ENCODE assay signal across 22 mouse cellular contexts in the genomic region with DNA sequence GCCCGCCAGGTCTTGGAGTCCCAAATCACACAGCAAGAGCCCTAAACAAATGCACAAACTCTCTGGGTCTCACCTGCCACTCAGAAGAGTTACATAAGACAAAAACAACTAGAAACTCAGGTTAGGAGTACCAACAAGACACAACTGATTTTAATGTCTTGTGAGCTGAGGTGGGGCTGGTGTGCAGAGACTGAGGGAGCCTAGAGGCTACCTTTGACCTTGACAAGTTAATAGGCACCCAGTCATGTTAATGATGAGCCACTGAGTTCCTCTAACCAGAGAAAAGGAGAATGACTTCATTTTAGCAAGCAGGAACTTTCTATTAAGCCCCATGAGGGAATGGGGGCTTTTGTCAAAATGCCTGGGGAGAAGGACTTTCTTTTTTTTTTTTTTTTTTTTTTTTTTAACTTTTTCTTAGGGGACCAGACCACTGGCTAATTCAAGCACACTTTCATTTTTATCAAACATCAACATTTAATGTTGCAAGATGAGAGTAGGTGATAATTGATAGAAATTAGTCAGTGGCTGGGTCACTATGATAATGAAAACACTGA.
DNase-seq lines count a peak whose midpoint lies in the region; ATAC-seq and TF ChIP-seq lines count a peak whose summit lies in the region.
"Had no signal": no experiment of that assay in that cellular context is flagged by ENCODE, and none has a peak within 500 bp of the region (broad histone marks: within the 10 kb centered on the region; RNA-seq: fewer than 3 reads in every experiment).

No protein-coding gene starts in this region.

- H3K27ac ChIP-seq in limb, embryonic 13.5 days: no peak overlapping the region
- no peak overlapping the region for H3K27ac ChIP-seq in limb, embryonic 10.5 days
- H3K27ac ChIP-seq in kidney, postnatal 0 days: peak overlapping the region; percentile 47; the same call in 1 of the 2 replicates
- H3K27ac ChIP-seq: embryonic facial prominence, embryonic 13.5 days; hindbrain, embryonic 12.5 days; liver, embryonic 12.5 days; midbrain, embryonic 12.5 days; stomach, embryonic 15.5 days had no signal

- no peak overlapping the region for H3K4me3 ChIP-seq in limb, embryonic 13.5 days
- H3K4me3 ChIP-seq in limb, embryonic 10.5 days: no peak overlapping the region
- H3K4me3 ChIP-seq in kidney, postnatal 0 days (replicated peaks; ENCODE audit: low read depth, low read length): no peak overlapping the region
- H3K4me3 ChIP-seq: embryonic facial prominence, embryonic 13.5 days; erythroblast, embryonic 14.5 days; forebrain, embryonic 12.5 days; hindbrain, embryonic 12.5 days; liver, embryonic 12.5 days; midbrain, embryonic 12.5 days; stomach, embryonic 15.5 days had no signal

- TF ChIP-seq CTCF in kidney, postnatal 0 days (IDR thresholded peaks at IDR 0.05; ENCODE audit: low read depth): no peak

- no peak for ATAC-seq in limb, embryonic 13.5 days (ENCODE audit: low FRiP score, low read depth)
- peak; percentile 66; the same call in 1 of the 2 replicates for ATAC-seq in kidney, postnatal 0 days (replicated peaks; ENCODE audit: low FRiP score, low read depth)
- no peak for ATAC-seq in granulocyte monocyte progenitor cell, adult 5-6 weeks (replicated peaks; ENCODE audit: poor library complexity, severe bottlenecking)
- ATAC-seq: liver, embryonic 12.5 days had no signal

- DNase-seq in limb, embryonic 10.5 days (ENCODE audit: low spot score): no peak
- DNase-seq in ZHBTc4 (ENCODE audit: low read depth, low spot score): peak; percentile 86
- DNase-seq in kidney, postnatal 0 days (ENCODE audit: low spot score): no peak
- no peak for DNase-seq in urinary bladder, postnatal 10 days (ENCODE audit: low spot score)
- no peak for DNase-seq in thymus, postnatal 14 days
- DNase-seq: adrenal gland, postnatal 10 days; B cell, adult 2 months; cerebellum, adult 18-20 months; cerebellum, postnatal 25 days; embryo, embryonic 11 days; gastrocnemius, postnatal 36 days; lung, adult 18-20 months; lung, postnatal 10 days had no signal

- H3K9me3 ChIP-seq in limb, embryonic 13.5 days: no peaks in the 10 kb centered on the region
- no peaks in the 10 kb centered on the region for H3K9me3 ChIP-seq in limb, embryonic 10.5 days (replicated peaks)
- H3K9me3 ChIP-seq in kidney, postnatal 0 days (replicated peaks; ENCODE audit: low read length): no peaks in the 10 kb centered on the region
- H3K9me3 ChIP-seq: embryonic facial prominence, embryonic 13.5 days; forebrain, embryonic 12.5 days; hindbrain, embryonic 12.5 days; liver, embryonic 12.5 days; midbrain, embryonic 12.5 days; stomach, embryonic 15.5 days had no signal

- H3K4me2 ChIP-seq in limb, embryonic 13.5 days (replicated peaks): peak overlapping the region; percentile 17; the same call in 1 of the 2 replicates
- no peak overlapping the region for H3K4me2 ChIP-seq in kidney, postnatal 0 days (ENCODE audit: low read length)
- H3K4me2 ChIP-seq: embryonic facial prominence, embryonic 13.5 days; forebrain, embryonic 12.5 days; hindbrain, embryonic 12.5 days; liver, embryonic 12.5 days; midbrain, embryonic 12.5 days; stomach, embryonic 15.5 days had no signal

- H3K4me1 ChIP-seq in limb, embryonic 13.5 days: peaks cover 46% of the 10 kb centered on the region
- peaks cover 15% of the 10 kb centered on the region for H3K4me1 ChIP-seq in limb, embryonic 10.5 days
- peaks cover 9% of the 10 kb centered on the region for H3K4me1 ChIP-seq in kidney, postnatal 0 days (replicated peaks; ENCODE audit: insufficient read depth, low read length)
- H3K4me1 ChIP-seq: liver, embryonic 12.5 days had no signal

- H3K27me3 ChIP-seq in limb, embryonic 13.5 days: no peaks in the 10 kb centered on the region
- H3K27me3 ChIP-seq in limb, embryonic 10.5 days (ENCODE audit: low read depth, poor library complexity, severe bottlenecking): no peaks in the 10 kb centered on the region
- H3K27me3 ChIP-seq in kidney, postnatal 0 days (ENCODE audit: insufficient read depth, low read length): no peaks in the 10 kb centered on the region
- H3K27me3 ChIP-seq: embryonic facial prominence, embryonic 13.5 days; forebrain, embryonic 12.5 days; hindbrain, embryonic 12.5 days; liver, embryonic 12.5 days; stomach, embryonic 15.5 days had no signal

- H3K36me3 ChIP-seq in limb, embryonic 13.5 days: peaks cover 26% of the 10 kb centered on the region
- peaks cover 32% of the 10 kb centered on the region for H3K36me3 ChIP-seq in limb, embryonic 10.5 days
- no peaks in the 10 kb centered on the region for H3K36me3 ChIP-seq in kidney, postnatal 0 days (ENCODE audit: insufficient read depth, low read length)
- H3K36me3 ChIP-seq: liver, embryonic 12.5 days; stomach, embryonic 15.5 days had no signal

- 53% methylated on average over 1 of the region's 1 CpGs for WGBS in limb, embryonic 13.5 days
- 84% methylated on average over 1 of the region's 1 CpGs for WGBS in limb, embryonic 10.5 days
- 43% methylated on average over 1 of the region's 1 CpGs for WGBS in kidney, postnatal 0 days

- H3K9ac ChIP-seq in limb, embryonic 13.5 days: no peak overlapping the region
- no peak overlapping the region for H3K9ac ChIP-seq in kidney, postnatal 0 days (ENCODE audit: low read depth, low read length)
- H3K9ac ChIP-seq: embryonic facial prominence, embryonic 13.5 days; forebrain, embryonic 12.5 days; hindbrain, embryonic 12.5 days; liver, embryonic 12.5 days; midbrain, embryonic 12.5 days; stomach, embryonic 15.5 days had no signal
